Mouse (Mus musculus) kidney, postnatal 0 days (tissue): ENCODE data around the gene Nat14. TPM values are rescaled to one million over a fixed set of nuclear protein-coding genes. Genes with fewer than 3 reads are reported as not detected.

ENCODE experiments used
- ATAC-seq: fragments of 200-750 bp; cut with Nextera tagmentation; replicated peaks from 2 replicates; pipeline ENCODE4 v1.8.0; 2017; ENCODE audit warnings: low read depth, moderate number of reproducible peaks, moderate TSS enrichment, moderate library complexity; ENCODE audit not compliant: low FRiP score
- DNase-seq: peaks from one replicate; pipeline ENCODE4 v3.0.0-alpha.2; 2016; ENCODE audit warnings: low spot score
- H3K27ac ChIP-seq: fragments of 300-500 bp; sonication (generic); 2 replicates; pipeline ENCODE4 v1.5.1; 2014; ENCODE audit warnings: mild to moderate bottlenecking
- H3K27me3 ChIP-seq: fragments of 300-500 bp; sonication (generic); 2 replicates; pipeline ENCODE4 v1.6.1; 2014; ENCODE audit warnings: low read length, mixed read lengths; ENCODE audit not compliant: insufficient read depth
- H3K36me3 ChIP-seq: fragments of 300-500 bp; sonication (generic); 2 replicates; pipeline ENCODE4 v1.6.1; 2014; ENCODE audit warnings: low read length, mixed read lengths; ENCODE audit not compliant: insufficient read depth
- H3K4me1 ChIP-seq: fragments of 300-500 bp; sonication (generic); replicated peaks from 2 replicates; pipeline ENCODE4 v1.6.1; 2014; ENCODE audit warnings: antibody characterized with exemption, low read length, mixed read lengths; ENCODE audit not compliant: insufficient read depth
- H3K4me2 ChIP-seq: fragments of 300-500 bp; sonication (generic); 2 replicates; pipeline ENCODE4 v1.6.1; 2014; ENCODE audit warnings: mild to moderate bottlenecking, low read length, moderate library complexity, mixed read lengths
- H3K4me3 ChIP-seq: fragments of 300-500 bp; sonication (generic); replicated peaks from 2 replicates; pipeline ENCODE4 v1.5.1; 2014; ENCODE audit warnings: low read depth, low read length
- H3K9ac ChIP-seq: fragments of 300-500 bp; sonication (generic); 2 replicates; pipeline ENCODE4 v1.6.1; 2014; ENCODE audit warnings: low read depth, low read length
- H3K9me3 ChIP-seq: fragments of 300-500 bp; sonication (generic); replicated peaks from 2 replicates; pipeline ENCODE4 v1.6.1; 2016; ENCODE audit warnings: low read length, inconsistent platforms, mixed read lengths
- CTCF ChIP-seq: IDR thresholded peaks from 2 replicates; pipeline ENCODE4 v1.5.1; 2016; ENCODE audit warnings: antibody characterized with exemption, low read depth, mild to moderate bottlenecking, moderate library complexity
- WGBS: fragments of 180-500 bp; shearing (Covaris S2); extraction: QIAGEN DNeasy Blood & Tissue Kit; methylation state at CpG from one replicate; pipeline ENCODE4 v1.1.7; 2014; 5-methylcytosine and 5-hydroxymethylcytosine counted together
- polyA plus RNA-seq: library from polyadenylated mRNA; unstranded; fragments of >200 nt; fragmentation: Nextera tagmentation; extraction: Ambion mirVana; gene quantifications from 2 replicates; pipeline ENCODE4 v1.2.1, GENCODE M21; 2015

The Nat14 gene
- polyA plus RNA-seq, 1 experiment from 2014 or later, result 2.6 TPM

GRCm38 (mm10) chr7:4918681-4919080, 3.1 kb upstream of the Nat14 start:
- Histone ChIP-seq H3K27ac (no peak overlapping the region), H3K4me3 (no peak overlapping the region), H3K9ac (no peak overlapping the region), H3K4me1 (peaks cover 21% of the 10 kb centered on the region), H3K4me2 (no peak overlapping the region), H3K9me3 (no peaks in the 10 kb centered on the region), H3K36me3 (peaks cover 32% of the 10 kb centered on the region), H3K27me3 (no peaks in the 10 kb centered on the region)
- no peak for DNase-seq
- 89% methylated on average over 15 of the region's 15 CpGs for WGBS
- TF ChIP-seq CTCF, result no peak
- ATAC-seq, result no peak

GRCm38 (mm10) chr7:4919096-4919495, 2.7 kb upstream of the Nat14 start:
- H3K4me2 ChIP-seq, result no peak overlapping the region
- H3K9ac ChIP-seq, result no peak overlapping the region
- H3K4me3 ChIP-seq, result no peak overlapping the region
- H3K27me3 ChIP-seq, result no peaks in the 10 kb centered on the region
- no peak overlapping the region for H3K27ac ChIP-seq
- TF ChIP-seq CTCF, result no peak
- H3K36me3 ChIP-seq, result peaks cover 32% of the 10 kb centered on the region
- ATAC-seq (no peak), DNase-seq (no peak)
- H3K4me1 ChIP-seq, result peaks cover 25% of the 10 kb centered on the region
- no peaks in the 10 kb centered on the region for H3K9me3 ChIP-seq
- WGBS, result 87% methylated on average over 21 of the region's 21 CpGs

GRCm38 (mm10) chr7:4919971-4920370, 1.9 kb upstream of the Nat14 start:
- Histone ChIP-seq H3K4me1 (peaks cover 31% of the 10 kb centered on the region), H3K9me3 (no peaks in the 10 kb centered on the region), H3K27ac (no peak overlapping the region), H3K27me3 (no peaks in the 10 kb centered on the region), H3K4me2 (no peak overlapping the region), H3K4me3 (no peak overlapping the region), H3K9ac (no peak overlapping the region), H3K36me3 (peaks cover 32% of the 10 kb centered on the region)
- DNase-seq, result no peak
- TF ChIP-seq CTCF, result no peak
- no peak for ATAC-seq
- 85% methylated on average over 21 of the region's 21 CpGs for WGBS

GRCm38 (mm10) chr7:4920496-4920895, 1.3 kb upstream of the Nat14 start:
- no peak overlapping the region for H3K9ac ChIP-seq
- H3K4me3 ChIP-seq, result no peak overlapping the region
- no peaks in the 10 kb centered on the region for H3K9me3 ChIP-seq
- H3K27me3 ChIP-seq, result no peaks in the 10 kb centered on the region
- ATAC-seq (no peak), DNase-seq (no peak)
- TF ChIP-seq CTCF, result no peak
- 92% methylated on average over 19 of the region's 19 CpGs for WGBS
- H3K4me1 ChIP-seq, result peaks cover 31% of the 10 kb centered on the region
- H3K4me2 ChIP-seq, result no peak overlapping the region
- H3K27ac ChIP-seq, result peak overlapping the region; percentile 54
- peaks cover 32% of the 10 kb centered on the region for H3K36me3 ChIP-seq

- peak; percentile 45 for DNase-seq
- H3K9ac ChIP-seq, result no peak overlapping the region
Measured at GRCm38 (mm10) chr7:4920976-4921823, 628 bp upstream of the Nat14 start.

GRCm38 (mm10) chr7:4922508-4922907, 680 bp downstream of the Nat14 start:
- peak overlapping the region; percentile 39; the same call in 1 of the 2 replicates for H3K27ac ChIP-seq
- DNase-seq, result peak; percentile 84
- H3K27me3 ChIP-seq, result no peaks in the 10 kb centered on the region
- peak overlapping the region; percentile 62 for H3K4me2 ChIP-seq
- peak overlapping the region; percentile 14; the same call in 1 of the 2 replicates for H3K9ac ChIP-seq
- no peak for TF ChIP-seq CTCF
- H3K4me1 ChIP-seq, result peaks cover 28% of the 10 kb centered on the region
- WGBS, result 0% methylated on average over 14 of the region's 14 CpGs
- peaks cover 30% of the 10 kb centered on the region for H3K36me3 ChIP-seq
- peak overlapping the region; percentile 21; the same call in 1 of the 2 replicates for H3K4me3 ChIP-seq
- peak; percentile 52 for ATAC-seq
- no peaks in the 10 kb centered on the region for H3K9me3 ChIP-seq

More at GRCm38 (mm10) chr7:4920976-4921823, 628 bp upstream of the Nat14 start:
- peak overlapping the region; percentile 54 for H3K27ac ChIP-seq
- no peak for TF ChIP-seq CTCF
- H3K4me3 ChIP-seq, result no peak overlapping the region
- peaks cover 32% of the 10 kb centered on the region for H3K36me3 ChIP-seq
- H3K9me3 ChIP-seq, result no peaks in the 10 kb centered on the region
- WGBS, result 55% methylated on average over 23 of the region's 23 CpGs
- H3K4me1 ChIP-seq, result peaks cover 30% of the 10 kb centered on the region
- no peak for ATAC-seq
- H3K27me3 ChIP-seq, result no peaks in the 10 kb centered on the region
- H3K4me2 ChIP-seq, result no peak overlapping the region
